19 mouse cellular contexts compared by ENCODE assay signal in the genomic region with DNA sequence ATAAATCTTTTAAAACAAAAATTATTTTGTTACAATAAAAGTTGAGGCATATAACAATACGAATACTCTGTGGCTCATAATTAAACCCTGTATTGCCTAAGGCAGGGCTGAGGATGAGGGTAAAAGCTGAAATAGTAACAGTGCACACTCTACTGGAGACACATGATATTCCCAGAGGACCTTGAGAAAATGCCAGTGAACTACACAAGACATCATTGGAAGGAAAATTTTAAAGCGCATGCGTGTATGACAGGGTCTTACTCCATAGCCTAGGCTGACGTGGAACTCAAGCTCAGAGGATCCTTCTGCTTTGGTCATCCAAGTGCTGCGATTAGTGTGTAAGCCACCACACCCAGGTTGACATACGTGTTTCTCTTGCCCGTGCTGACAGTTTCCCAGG. TPM values are rescaled to one million over a fixed set of nuclear protein-coding genes. Genes with fewer than 3 reads are reported as not detected.
DNase-seq lines count a peak whose midpoint lies in the region; ATAC-seq and TF ChIP-seq lines count a peak whose summit lies in the region.
"Had no signal": no experiment of that assay in that cellular context is flagged by ENCODE, and none has a peak within 500 bp of the region (broad histone marks: within the 10 kb centered on the region; RNA-seq: fewer than 3 reads in every experiment).

No protein-coding gene starts in this region.

- H3K27me3 ChIP-seq in embryonic facial prominence, embryonic 11.5 days (ENCODE audit: control insufficient read depth, insufficient read depth, low read length): no peaks in the 10 kb centered on the region
- H3K27me3 ChIP-seq in embryonic facial prominence, embryonic 10.5 days (replicated peaks; ENCODE audit: low read depth, poor library complexity, severe bottlenecking): no peaks in the 10 kb centered on the region
- no peaks in the 10 kb centered on the region for H3K27me3 ChIP-seq in kidney, postnatal 0 days (ENCODE audit: insufficient read depth, low read length)
- H3K27me3 ChIP-seq in midbrain, postnatal 0 days (ENCODE audit: insufficient read depth, low read length): no peaks in the 10 kb centered on the region
- no peaks in the 10 kb centered on the region for H3K27me3 ChIP-seq in midbrain, embryonic 10.5 days (ENCODE audit: low read depth, poor library complexity, severe bottlenecking)
- H3K27me3 ChIP-seq: intestine, embryonic 15.5 days; midbrain, embryonic 13.5 days; neural tube, embryonic 12.5 days had no signal

- H3K4me2 ChIP-seq in embryonic facial prominence, embryonic 11.5 days (ENCODE audit: low read depth, low read length): no peak overlapping the region
- H3K4me2 ChIP-seq in kidney, postnatal 0 days (ENCODE audit: low read length): no peak overlapping the region
- H3K4me2 ChIP-seq in midbrain, postnatal 0 days (ENCODE audit: low read depth, low read length, poor library complexity, severe bottlenecking): no peak overlapping the region
- H3K4me2 ChIP-seq: intestine, embryonic 15.5 days; midbrain, embryonic 13.5 days; neural tube, embryonic 12.5 days had no signal

- ATAC-seq in embryonic facial prominence, embryonic 11.5 days (replicated peaks; ENCODE audit: insufficient number of reproducible peaks, low FRiP score, low TSS enrichment, low read depth): 0 out of 2 replicates have a peak, but pooled peaks have one; percentile 52
- no peak for ATAC-seq in kidney, postnatal 0 days (replicated peaks; ENCODE audit: low FRiP score, low read depth)
- no peak for ATAC-seq in midbrain, postnatal 0 days (ENCODE audit: low FRiP score)
- no peak for ATAC-seq in megakaryocyte-erythroid progenitor cell, adult 5-6 weeks (replicated peaks; ENCODE audit: low FRiP score, low TSS enrichment, poor library complexity, severe bottlenecking)
- ATAC-seq: intestine, embryonic 15.5 days; midbrain, embryonic 13.5 days had no signal

- H3K9ac ChIP-seq in embryonic facial prominence, embryonic 11.5 days (replicated peaks; ENCODE audit: low read length): no peak overlapping the region
- H3K9ac ChIP-seq in kidney, postnatal 0 days (ENCODE audit: low read depth, low read length): no peak overlapping the region
- H3K9ac ChIP-seq in midbrain, postnatal 0 days (replicated peaks; ENCODE audit: low read length, poor library complexity, severe bottlenecking): no peak overlapping the region
- H3K9ac ChIP-seq: intestine, embryonic 15.5 days; midbrain, embryonic 13.5 days; neural tube, embryonic 12.5 days had no signal

- no peak overlapping the region for H3K27ac ChIP-seq in embryonic facial prominence, embryonic 11.5 days (replicated peaks; ENCODE audit: low read depth, low read length)
- no peak overlapping the region for H3K27ac ChIP-seq in embryonic facial prominence, embryonic 10.5 days (replicated peaks)
- no peak overlapping the region for H3K27ac ChIP-seq in kidney, postnatal 0 days
- no peak overlapping the region for H3K27ac ChIP-seq in midbrain, postnatal 0 days (ENCODE audit: low read depth, low read length)
- no peak overlapping the region for H3K27ac ChIP-seq in midbrain, embryonic 10.5 days (replicated peaks)
- H3K27ac ChIP-seq: intestine, embryonic 15.5 days; midbrain, embryonic 13.5 days; neural tube, embryonic 12.5 days had no signal

- peak; percentile 51 for TF ChIP-seq CTCF in kidney, postnatal 0 days (IDR thresholded peaks at IDR 0.05; ENCODE audit: low read depth)
- 0 out of 2 replicates have a peak, but pooled peaks have one; percentile 21 for TF ChIP-seq CTCF in midbrain, postnatal 0 days (IDR thresholded peaks at IDR 0.05)

- no peaks in the 10 kb centered on the region for H3K9me3 ChIP-seq in embryonic facial prominence, embryonic 11.5 days (replicated peaks; ENCODE audit: control insufficient read depth, low read length)
- H3K9me3 ChIP-seq in embryonic facial prominence, embryonic 10.5 days: no peaks in the 10 kb centered on the region
- no peaks in the 10 kb centered on the region for H3K9me3 ChIP-seq in kidney, postnatal 0 days (replicated peaks; ENCODE audit: low read length)
- no peaks in the 10 kb centered on the region for H3K9me3 ChIP-seq in midbrain, postnatal 0 days (ENCODE audit: low read length)
- no peaks in the 10 kb centered on the region for H3K9me3 ChIP-seq in midbrain, embryonic 10.5 days (replicated peaks)
- H3K9me3 ChIP-seq: intestine, embryonic 15.5 days; midbrain, embryonic 13.5 days; neural tube, embryonic 12.5 days had no signal

- H3K4me3 ChIP-seq in embryonic facial prominence, embryonic 11.5 days (ENCODE audit: low read depth, low read length): no peak overlapping the region
- no peak overlapping the region for H3K4me3 ChIP-seq in embryonic facial prominence, embryonic 10.5 days
- no peak overlapping the region for H3K4me3 ChIP-seq in kidney, postnatal 0 days (replicated peaks; ENCODE audit: low read depth, low read length)
- no peak overlapping the region for H3K4me3 ChIP-seq in midbrain, postnatal 0 days (ENCODE audit: low read depth, low read length)
- H3K4me3 ChIP-seq in midbrain, embryonic 10.5 days: no peak overlapping the region
- H3K4me3 ChIP-seq: intestine, embryonic 15.5 days; midbrain, embryonic 13.5 days; neural tube, embryonic 12.5 days had no signal

- no peaks in the 10 kb centered on the region for H3K4me1 ChIP-seq in embryonic facial prominence, embryonic 11.5 days (ENCODE audit: control insufficient read depth, insufficient read depth, low read length)
- H3K4me1 ChIP-seq in embryonic facial prominence, embryonic 10.5 days: no peaks in the 10 kb centered on the region
- H3K4me1 ChIP-seq in kidney, postnatal 0 days (replicated peaks; ENCODE audit: insufficient read depth, low read length): no peaks in the 10 kb centered on the region
- H3K4me1 ChIP-seq in midbrain, postnatal 0 days (ENCODE audit: insufficient read depth, low read length): no peaks in the 10 kb centered on the region
- no peaks in the 10 kb centered on the region for H3K4me1 ChIP-seq in midbrain, embryonic 10.5 days
- H3K4me1 ChIP-seq: intestine, embryonic 15.5 days; midbrain, embryonic 13.5 days; neural tube, embryonic 12.5 days had no signal

- WGBS in embryonic facial prominence, embryonic 11.5 days: 81% methylated on average over 7 of the region's 7 CpGs
- 90% methylated on average over 7 of the region's 7 CpGs for WGBS in embryonic facial prominence, embryonic 10.5 days
- 94% methylated on average over 7 of the region's 7 CpGs for WGBS in kidney, postnatal 0 days
- WGBS in midbrain, postnatal 0 days: 96% methylated on average over 7 of the region's 7 CpGs
- 95% methylated on average over 7 of the region's 7 CpGs for WGBS in midbrain, embryonic 10.5 days

- DNase-seq in embryonic facial prominence, embryonic 11.5 days (ENCODE audit: low spot score): peak; percentile 43
- DNase-seq in embryonic facial prominence, embryonic 10.5 days (ENCODE audit: low spot score): no peak
- no peak for DNase-seq in kidney, postnatal 0 days (ENCODE audit: low spot score)
- DNase-seq in kidney, adult 8-10 months: no peak
- DNase-seq in midbrain, postnatal 0 days (ENCODE audit: low spot score): no peak
- DNase-seq in midbrain, embryonic 10.5 days (ENCODE audit: low spot score): no peak
- no peak for DNase-seq in neural tube, embryonic 10.5 days (ENCODE audit: extremely low spot score, low spot score)
- DNase-seq: adrenal gland, postnatal 14 days; B cell, adult 2 months; cerebellum, adult 11 months; left cerebral cortex, postnatal 4 days; thymus, adult 18-20 months had no signal

- H3K36me3 ChIP-seq in embryonic facial prominence, embryonic 11.5 days (replicated peaks; ENCODE audit: control insufficient read depth, insufficient read depth, low read depth, low read length): peaks cover 14% of the 10 kb centered on the region
- H3K36me3 ChIP-seq in embryonic facial prominence, embryonic 10.5 days (replicated peaks): peaks cover 98% of the 10 kb centered on the region
- peaks cover 61% of the 10 kb centered on the region for H3K36me3 ChIP-seq in kidney, postnatal 0 days (ENCODE audit: insufficient read depth, low read length)
- peaks cover 42% of the 10 kb centered on the region for H3K36me3 ChIP-seq in midbrain, postnatal 0 days (ENCODE audit: insufficient read depth, low read length)
- peaks cover 99% of the 10 kb centered on the region for H3K36me3 ChIP-seq in midbrain, embryonic 10.5 days

RNA-seq across cellular contexts. Expression of a gene that starts 13.5 kb away (rescaled TPM):
- polyA plus RNA-seq in embryonic facial prominence, embryonic 11.5 days (2014; fragmentation: Nextera tagmentation; extraction: Ambion mirVana): 27.8 and 30.0 TPM in 2 replicates
- polyA plus RNA-seq in embryonic facial prominence, embryonic 10.5 days (2016; fragmentation: Nextera tagmentation; extraction: Ambion mirVana): 48.4 and 51.1 TPM in 2 replicates
- 24.2 and 24.4 TPM in 2 replicates for polyA plus RNA-seq in kidney, postnatal 0 days (2015; fragmentation: Nextera tagmentation; extraction: Ambion mirVana)
- total RNA-seq in midbrain, postnatal 0 days (2014; rRNA removed): 140 and 154 TPM in 2 replicates
- polyA plus RNA-seq in midbrain, postnatal 0 days (2015; fragmentation: Nextera tagmentation; extraction: Ambion mirVana): 34.8 and 41.0 TPM in 2 replicates
- 40.8 and 49.1 TPM in 2 replicates for polyA plus RNA-seq in midbrain, embryonic 10.5 days (2016; fragmentation: Nextera tagmentation; extraction: Ambion mirVana)
- 3.7 and 5.3 TPM in 2 replicates for total RNA-seq in megakaryocyte-erythroid progenitor cell, adult 5-6 weeks (2014; fragmentation: Nextera tagmentation)
- 1.6 and 14.1 TPM in 2 replicates for total RNA-seq in megakaryocyte-erythroid progenitor cell, adult 5-6 weeks (2017)

RNA-seq across cellular contexts. Expression of a gene that starts 19.2 kb away (rescaled TPM):
- 208 and 223 TPM in 2 replicates for polyA plus RNA-seq in embryonic facial prominence, embryonic 11.5 days (2014; fragmentation: Nextera tagmentation; extraction: Ambion mirVana)
- 169 and 171 TPM in 2 replicates for polyA plus RNA-seq in embryonic facial prominence, embryonic 10.5 days (2016; fragmentation: Nextera tagmentation; extraction: Ambion mirVana)
- polyA plus RNA-seq in kidney, postnatal 0 days (2015; fragmentation: Nextera tagmentation; extraction: Ambion mirVana): 135 and 149 TPM in 2 replicates
- 93.7 and 108 TPM in 2 replicates for total RNA-seq in midbrain, postnatal 0 days (2014; rRNA removed)
- polyA plus RNA-seq in midbrain, postnatal 0 days (2015; fragmentation: Nextera tagmentation; extraction: Ambion mirVana): 102 and 106 TPM in 2 replicates
- polyA plus RNA-seq in midbrain, embryonic 10.5 days (2016; fragmentation: Nextera tagmentation; extraction: Ambion mirVana): 165 and 172 TPM in 2 replicates
- 111 and 119 TPM in 2 replicates for total RNA-seq in megakaryocyte-erythroid progenitor cell, adult 5-6 weeks (2014; fragmentation: Nextera tagmentation)
- 177 and 182 TPM in 2 replicates for total RNA-seq in megakaryocyte-erythroid progenitor cell, adult 5-6 weeks (2017)

RNA-seq across cellular contexts. Expression of a gene that starts 19.2 kb away (rescaled TPM):
- 142 and 152 TPM in 2 replicates for polyA plus RNA-seq in embryonic facial prominence, embryonic 11.5 days (2014; fragmentation: Nextera tagmentation; extraction: Ambion mirVana)
- 133 and 139 TPM in 2 replicates for polyA plus RNA-seq in embryonic facial prominence, embryonic 10.5 days (2016; fragmentation: Nextera tagmentation; extraction: Ambion mirVana)
- polyA plus RNA-seq in kidney, postnatal 0 days (2015; fragmentation: Nextera tagmentation; extraction: Ambion mirVana): 98.3 and 109 TPM in 2 replicates
- 64.8 and 72.1 TPM in 2 replicates for total RNA-seq in midbrain, postnatal 0 days (2014; rRNA removed)
- 151 and 170 TPM in 2 replicates for polyA plus RNA-seq in midbrain, postnatal 0 days (2015; fragmentation: Nextera tagmentation; extraction: Ambion mirVana)
- polyA plus RNA-seq in midbrain, embryonic 10.5 days (2016; fragmentation: Nextera tagmentation; extraction: Ambion mirVana): 130 and 144 TPM in 2 replicates
- total RNA-seq in megakaryocyte-erythroid progenitor cell, adult 5-6 weeks (2014; fragmentation: Nextera tagmentation): 27.7 and 31.3 TPM in 2 replicates
- 24.1 and 28.7 TPM in 2 replicates for total RNA-seq in megakaryocyte-erythroid progenitor cell, adult 5-6 weeks (2017)

RNA-seq across cellular contexts. Expression of a gene that starts 50.6 kb away (rescaled TPM):
- polyA plus RNA-seq in embryonic facial prominence, embryonic 11.5 days (2014; fragmentation: Nextera tagmentation; extraction: Ambion mirVana): 1.2 and 1.4 TPM in 2 replicates
- 1.7 and 2.1 TPM in 2 replicates for polyA plus RNA-seq in embryonic facial prominence, embryonic 10.5 days (2016; fragmentation: Nextera tagmentation; extraction: Ambion mirVana)
- polyA plus RNA-seq in kidney, postnatal 0 days (2015; fragmentation: Nextera tagmentation; extraction: Ambion mirVana): 36.0 and 38.0 TPM in 2 replicates
- total RNA-seq in midbrain, postnatal 0 days (2014; rRNA removed): 29.9 and 32.6 TPM in 2 replicates
- polyA plus RNA-seq in midbrain, postnatal 0 days (2015; fragmentation: Nextera tagmentation; extraction: Ambion mirVana): 25.9 and 30.1 TPM in 2 replicates
- polyA plus RNA-seq in midbrain, embryonic 10.5 days (2016; fragmentation: Nextera tagmentation; extraction: Ambion mirVana): 1.8 and 3.2 TPM in 2 replicates
- not detected in 2 replicates for total RNA-seq in megakaryocyte-erythroid progenitor cell, adult 5-6 weeks (2014; fragmentation: Nextera tagmentation)
- 0.28 TPM in 1 of 2 replicates, not detected in the other for total RNA-seq in megakaryocyte-erythroid progenitor cell, adult 5-6 weeks (2017)
- total RNA-seq: granulocyte monocyte progenitor cell, adult 5-6 weeks had no signal

RNA-seq across cellular contexts. Expression of a gene that starts 54.4 kb away (rescaled TPM):
- polyA plus RNA-seq in embryonic facial prominence, embryonic 11.5 days (2014; fragmentation: Nextera tagmentation; extraction: Ambion mirVana): not detected in 2 replicates
- polyA plus RNA-seq in embryonic facial prominence, embryonic 10.5 days (2016; fragmentation: Nextera tagmentation; extraction: Ambion mirVana): not detected in 2 replicates
- 514 and 515 TPM in 2 replicates for polyA plus RNA-seq in kidney, postnatal 0 days (2015; fragmentation: Nextera tagmentation; extraction: Ambion mirVana)
- 3.3 TPM in 1 of 2 replicates, not detected in the other for total RNA-seq in midbrain, postnatal 0 days (2014; rRNA removed)
- 0.61 and 1.0 TPM in 2 replicates for polyA plus RNA-seq in midbrain, postnatal 0 days (2015; fragmentation: Nextera tagmentation; extraction: Ambion mirVana)
- 0.26 TPM in 1 of 2 replicates, not detected in the other for polyA plus RNA-seq in midbrain, embryonic 10.5 days (2016; fragmentation: Nextera tagmentation; extraction: Ambion mirVana)
- not detected in 2 replicates for total RNA-seq in megakaryocyte-erythroid progenitor cell, adult 5-6 weeks (2014; fragmentation: Nextera tagmentation)
- not detected in 2 replicates for total RNA-seq in megakaryocyte-erythroid progenitor cell, adult 5-6 weeks (2017)
- total RNA-seq: granulocyte monocyte progenitor cell, adult 5-6 weeks; hematopoietic stem cell, adult 5-6 weeks; MEL had no signal
- polyA plus RNA-seq: midbrain, embryonic 13.5 days; neural tube, embryonic 12.5 days had no signal
